Mouse (Mus musculus) embryonic facial prominence, embryonic 11.5 days (tissue): ENCODE data around the gene Rtraf. TPM values are rescaled to one million over a fixed set of nuclear protein-coding genes. Genes with fewer than 3 reads are reported as not detected.

Experiments used
- ATAC-seq: fragments of 200-750 bp; cut with Nextera tagmentation; replicated peaks from 2 replicates; pipeline ENCODE4 v1.8.0; 2017; ENCODE audit warnings: low read depth; ENCODE audit not compliant: insufficient number of reproducible peaks, low FRiP score, low TSS enrichment
- DNase-seq: peaks from one replicate; pipeline ENCODE4 v3.0.0-alpha.2; 2015; ENCODE audit warnings: low spot score
- H3K27ac ChIP-seq: fragments of 300-500 bp; sonication (generic); replicated peaks from 2 replicates; pipeline ENCODE4 v1.5.1; 2014; ENCODE audit warnings: mild to moderate bottlenecking, low read depth, low read length, control low read depth
- H3K27me3 ChIP-seq: fragments of 300-500 bp; sonication (generic); 2 replicates; pipeline ENCODE4 v1.6.1; 2014; ENCODE audit warnings: mild to moderate bottlenecking, low read length, moderate library complexity, mixed read lengths; ENCODE audit not compliant: control insufficient read depth, insufficient read depth
- H3K36me3 ChIP-seq: fragments of 300-500 bp; sonication (generic); replicated peaks from 2 replicates; pipeline ENCODE4 v1.6.1; 2014; ENCODE audit warnings: low read depth, mild to moderate bottlenecking, low read length, moderate library complexity, mixed read lengths; ENCODE audit not compliant: control insufficient read depth, insufficient read depth
- H3K4me1 ChIP-seq: fragments of 300-500 bp; sonication (generic); 2 replicates; pipeline ENCODE4 v1.6.1; 2014; ENCODE audit warnings: low read length, mixed read lengths; ENCODE audit not compliant: control insufficient read depth, insufficient read depth
- H3K4me2 ChIP-seq: fragments of 300-500 bp; sonication (generic); 2 replicates; pipeline ENCODE4 v1.6.1; 2014; ENCODE audit warnings: low read depth, mild to moderate bottlenecking, control low read depth, low read length, moderate library complexity
- H3K4me3 ChIP-seq: fragments of 300-500 bp; sonication (generic); 2 replicates; pipeline ENCODE4 v1.5.1; 2014; ENCODE audit warnings: low read depth, low read length, control low read depth
- H3K9ac ChIP-seq: fragments of 300-500 bp; sonication (generic); replicated peaks from 2 replicates; pipeline ENCODE4 v1.6.1; 2014; ENCODE audit warnings: mild to moderate bottlenecking, control low read depth, low read length
- H3K9me3 ChIP-seq: fragments of 300-500 bp; sonication (generic); replicated peaks from 2 replicates; pipeline ENCODE4 v1.6.1; 2016; ENCODE audit warnings: mild to moderate bottlenecking, low read length, inconsistent platforms, mixed read lengths; ENCODE audit not compliant: control insufficient read depth
- WGBS: fragments of 180-500 bp; shearing (Covaris S2); extraction: QIAGEN DNeasy Blood & Tissue Kit; methylation state at CpG from one replicate; pipeline ENCODE4 v1.1.7; 2014; 5-methylcytosine and 5-hydroxymethylcytosine counted together
- polyA plus RNA-seq: library from polyadenylated mRNA; unstranded; fragments of >200 nt; fragmentation: Nextera tagmentation; extraction: Ambion mirVana; gene quantifications from 2 replicates; pipeline ENCODE4 v1.2.1, GENCODE M21; 2014

The Rtraf gene
- polyA plus RNA-seq, 1 experiment from 2014 or later: 286 TPM

- Histone ChIP-seq H3K27me3 (no peaks in the 10 kb centered on the region), H3K9me3 (no peaks in the 10 kb centered on the region), H3K36me3 (0 out of 2 replicates have a peak, but pooled peaks cover 2% of the 10 kb centered on the region), H3K27ac (no peak overlapping the region), H3K4me3 (no peak overlapping the region), H3K9ac (no peak overlapping the region), H3K4me1 (no peaks in the 10 kb centered on the region), H3K4me2 (no peak overlapping the region)
- 81% methylated on average over 2 of the region's 2 CpGs for WGBS
- no peak for DNase-seq
- no peak for ATAC-seq
Measured at GRCm38 (mm10) chr14:19807858-19808257, 15.8 kb downstream of the Rtraf start.

GRCm38 (mm10) chr14:19807339-19807738, 16.3 kb downstream of the Rtraf start:
- Histone ChIP-seq H3K36me3 (no peaks in the 10 kb centered on the region), H3K4me2 (no peak overlapping the region), H3K4me1 (no peaks in the 10 kb centered on the region), H3K9ac (no peak overlapping the region), H3K27me3 (no peaks in the 10 kb centered on the region), H3K4me3 (no peak overlapping the region), H3K9me3 (no peaks in the 10 kb centered on the region), H3K27ac (no peak overlapping the region)
- 82% methylated on average over 3 of the region's 3 CpGs for WGBS
- no peak for DNase-seq
- ATAC-seq: no peak

GRCm38 (mm10) chr14:19803623-19804022, 20.0 kb downstream of the Rtraf start:
- no peak overlapping the region for H3K27ac ChIP-seq
- H3K9me3 ChIP-seq: no peaks in the 10 kb centered on the region
- no peak overlapping the region for H3K4me2 ChIP-seq
- no peaks in the 10 kb centered on the region for H3K4me1 ChIP-seq
- ATAC-seq (no peak), DNase-seq (no peak)
- H3K36me3 ChIP-seq: no peaks in the 10 kb centered on the region
- H3K27me3 ChIP-seq: no peaks in the 10 kb centered on the region
- WGBS: 60% methylated on average over 10 of the region's 10 CpGs
- no peak overlapping the region for H3K4me3 ChIP-seq
- no peak overlapping the region for H3K9ac ChIP-seq

GRCm38 (mm10) chr14:19803222-19803621, 20.4 kb downstream of the Rtraf start:
- H3K36me3 ChIP-seq: no peaks in the 10 kb centered on the region
- no peak overlapping the region for H3K4me3 ChIP-seq
- ATAC-seq (no peak), DNase-seq (no peak)
- WGBS: 54% methylated on average over 4 of the region's 4 CpGs
- H3K27me3 ChIP-seq: no peaks in the 10 kb centered on the region
- no peak overlapping the region for H3K9ac ChIP-seq
- no peak overlapping the region for H3K4me2 ChIP-seq
- H3K27ac ChIP-seq: no peak overlapping the region
- H3K4me1 ChIP-seq: no peaks in the 10 kb centered on the region
- no peaks in the 10 kb centered on the region for H3K9me3 ChIP-seq

GRCm38 (mm10) chr14:19801474-19802215, 22.0 kb downstream of the Rtraf start:
- WGBS: 87% methylated on average over 8 of the region's 8 CpGs
- no peaks in the 10 kb centered on the region for H3K27me3 ChIP-seq
- no peaks in the 10 kb centered on the region for H3K9me3 ChIP-seq
- no peaks in the 10 kb centered on the region for H3K36me3 ChIP-seq
- DNase-seq: no peak
- no peak for ATAC-seq
- H3K4me1 ChIP-seq: no peaks in the 10 kb centered on the region
- no peak overlapping the region for H3K27ac ChIP-seq
- H3K4me3 ChIP-seq: no peak overlapping the region
- no peak overlapping the region for H3K4me2 ChIP-seq
- H3K9ac ChIP-seq: no peak overlapping the region

GRCm38 (mm10) chr14:19800485-19800884, 23.1 kb downstream of the Rtraf start:
- DNase-seq (no peak), ATAC-seq (no peak)
- H3K27ac ChIP-seq: no peak overlapping the region
- no peaks in the 10 kb centered on the region for H3K9me3 ChIP-seq
- no peaks in the 10 kb centered on the region for H3K36me3 ChIP-seq
- WGBS: 38% methylated on average over 2 of the region's 2 CpGs
- H3K9ac ChIP-seq: no peak overlapping the region
- H3K4me1 ChIP-seq: no peaks in the 10 kb centered on the region
- H3K4me2 ChIP-seq: no peak overlapping the region
- no peak overlapping the region for H3K4me3 ChIP-seq
- no peaks in the 10 kb centered on the region for H3K27me3 ChIP-seq

DNA sequence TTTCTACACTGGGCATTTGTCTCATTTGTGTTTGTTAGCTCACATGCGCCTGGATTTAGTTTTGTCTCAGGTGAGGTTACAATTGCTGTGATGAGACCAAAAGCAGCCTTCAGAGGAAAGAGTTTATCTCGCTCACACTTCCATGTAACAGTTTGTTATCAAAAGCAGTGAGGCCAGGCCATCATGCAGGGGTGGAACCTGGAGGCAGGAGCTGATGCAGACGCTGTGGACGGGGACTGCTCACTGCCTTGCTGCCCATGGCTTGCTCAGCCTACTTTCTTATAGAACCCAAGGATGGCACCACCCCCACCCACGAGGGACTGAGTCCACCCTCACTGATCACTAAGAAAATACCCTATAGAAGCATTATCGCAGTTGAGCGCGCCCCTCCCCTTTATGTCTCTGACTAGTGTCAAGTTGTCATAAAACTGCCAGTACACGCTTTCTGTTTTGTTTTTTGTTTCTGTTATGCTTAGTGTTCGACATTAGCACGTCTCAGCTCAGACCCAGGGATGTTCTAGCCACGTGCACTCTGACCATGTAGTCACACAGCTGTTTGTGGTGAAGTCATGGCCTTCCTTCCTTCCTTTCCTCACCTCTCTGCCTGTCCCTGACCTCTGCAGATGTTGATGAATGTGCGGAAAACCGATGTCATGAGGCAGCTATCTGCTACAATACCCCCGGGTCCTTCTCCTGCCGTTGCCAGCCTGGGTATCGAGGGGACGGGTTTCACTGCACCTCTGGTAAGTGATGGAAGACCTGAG, 26.9 kb downstream of the Rtraf start:
- H3K36me3 ChIP-seq: no peaks in the 10 kb centered on the region
- no peak overlapping the region for H3K27ac ChIP-seq
- H3K9ac ChIP-seq: no peak overlapping the region
- H3K4me1 ChIP-seq: no peaks in the 10 kb centered on the region
- H3K4me3 ChIP-seq: no peak overlapping the region
- H3K27me3 ChIP-seq: no peaks in the 10 kb centered on the region
- no peaks in the 10 kb centered on the region for H3K9me3 ChIP-seq
- H3K4me2 ChIP-seq: no peak overlapping the region
- 84% methylated on average over 18 of the region's 18 CpGs for WGBS
- DNase-seq (no peak), ATAC-seq (no peak)

GRCm38 (mm10) chr14:19794881-19795280, 28.7 kb downstream of the Rtraf start:
- 63% methylated on average over 4 of the region's 4 CpGs for WGBS
- no peaks in the 10 kb centered on the region for H3K4me1 ChIP-seq
- no peak for DNase-seq
- no peak overlapping the region for H3K4me2 ChIP-seq
- H3K9me3 ChIP-seq: no peaks in the 10 kb centered on the region
- H3K36me3 ChIP-seq: no peaks in the 10 kb centered on the region
- H3K27ac ChIP-seq: no peak overlapping the region
- H3K27me3 ChIP-seq: no peaks in the 10 kb centered on the region
- no peak overlapping the region for H3K4me3 ChIP-seq
- H3K9ac ChIP-seq: no peak overlapping the region
- no peak for ATAC-seq
